Mouse (Mus musculus): ENCODE data around the gene Atp6ap1.

Atp6ap1 gene

DNA sequence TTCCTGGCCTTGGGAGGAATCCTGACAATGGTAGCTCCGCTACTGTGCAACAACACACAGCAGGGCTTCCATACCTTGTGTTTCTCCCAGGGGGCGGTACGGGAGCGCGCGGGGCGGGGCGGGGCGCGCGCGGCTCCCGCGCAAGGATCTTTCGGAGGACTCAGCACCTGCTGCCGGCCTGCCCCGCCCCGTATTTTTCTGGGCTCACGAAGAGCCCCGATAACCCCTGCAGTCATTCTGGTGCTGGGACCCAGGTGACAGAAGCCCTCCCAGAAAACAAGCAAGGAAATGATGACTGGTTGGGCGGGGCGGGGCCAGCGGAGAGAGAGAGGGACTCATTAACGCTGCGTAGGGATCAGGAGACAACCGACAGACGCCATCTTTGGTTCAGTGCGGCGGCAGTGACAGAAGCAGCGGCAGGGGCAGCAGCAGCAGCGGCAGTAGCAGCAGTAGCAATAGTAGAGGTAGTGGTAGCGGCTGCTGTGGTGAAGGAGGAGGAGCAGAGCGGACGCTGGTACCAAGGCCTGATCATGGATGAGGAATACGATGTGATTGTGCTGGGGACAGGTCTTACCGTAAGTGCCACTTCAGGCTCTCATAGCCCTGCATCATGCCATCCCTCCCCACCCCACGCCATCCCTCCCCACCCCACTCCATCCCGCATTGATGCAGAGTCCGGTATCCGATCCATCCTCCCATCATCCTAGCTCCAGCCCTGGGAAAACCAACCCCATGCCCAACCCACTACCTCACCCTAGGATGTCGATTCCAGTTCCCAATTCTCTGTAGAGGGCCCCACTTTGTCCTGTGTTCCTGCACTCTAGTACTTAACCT lies 8.2 kb downstream of the Atp6ap1 start, which contains the start of gene Gdi1:
TSS of gene Gdi1 (plus strand) at position 132 of the 834 bp plus-strand sequence.
- peak; percentile 83 for DNase-seq (ENCODE audit: extremely low spot score)

GRCm38 (mm10) chrX:74312540-74313464 lies 15.9 kb downstream of the Atp6ap1 start, which contains the start of gene Fam50a:
Gene Fam50a (plus strand): TSS chrX:74313033.
- peak; percentile 76 for DNase-seq (ENCODE audit: extremely low spot score)

- DNase-seq (ENCODE audit: extremely low spot score): peak; percentile 74
These were observed 31.8 kb downstream of the Atp6ap1 start, which contains the start of gene Plxna3 for GRCm38 (mm10) chrX:74328725-74329161. Gene Plxna3 (plus strand): TSS chrX:74329066.

DNA sequence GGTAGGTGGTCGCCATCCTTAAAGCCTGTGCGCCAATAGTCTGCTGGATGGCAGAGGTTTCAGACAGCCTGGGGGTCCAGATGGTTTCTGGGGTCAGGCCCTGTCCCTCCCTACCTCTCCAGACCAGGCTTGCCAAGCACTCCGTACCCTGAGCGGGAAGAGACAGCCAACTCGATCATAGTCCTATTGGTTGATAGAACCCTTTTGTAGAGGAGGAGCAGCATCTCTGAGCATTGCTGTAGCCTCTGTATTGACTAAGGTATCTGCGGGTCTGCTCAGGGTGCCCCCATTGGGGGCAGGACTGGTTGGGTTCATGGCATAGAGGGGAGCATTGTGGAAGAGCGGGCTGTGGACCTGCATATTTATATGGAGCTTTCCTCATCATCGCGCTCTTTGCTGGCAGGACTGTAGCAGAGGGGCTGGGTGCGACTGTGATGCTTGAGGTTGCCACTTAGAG lies 32.3 kb downstream of the Atp6ap1 start:
- no peak for DNase-seq (ENCODE audit: extremely low spot score)

GRCm38 (mm10) chrX:74330166-74330930 lies 33.5 kb downstream of the Atp6ap1 start:
- DNase-seq (ENCODE audit: extremely low spot score): no peak

GRCm38 (mm10) chrX:74352645-74353466 lies 56.0 kb downstream of the Atp6ap1 start:
- DNase-seq (ENCODE audit: extremely low spot score): no peak

GRCm38 (mm10) chrX:74353467-74353770 lies 56.5 kb downstream of the Atp6ap1 start, which contains the start of gene Lage3:
Gene Lage3 (minus strand): TSS chrX:74353618.
- peak; percentile 71 for DNase-seq (ENCODE audit: extremely low spot score)
